Mouse (Mus musculus) midbrain, postnatal 0 days (tissue): ENCODE measurements around the gene Phip. TPM values are rescaled to one million over a fixed set of nuclear protein-coding genes. Genes with fewer than 3 reads are reported as not detected.

Experiments used
- ATAC-seq: fragments of 200-750 bp; cut with Nextera tagmentation; 2 replicates; pipeline ENCODE4 v1.8.0; 2017; ENCODE audit warnings: moderate number of reproducible peaks, mild to moderate bottlenecking, moderate TSS enrichment, moderate library complexity; ENCODE audit not compliant: low FRiP score
- DNase-seq: peaks from one replicate; pipeline ENCODE4 v3.0.0-alpha.2; 2015; ENCODE audit warnings: low spot score
- H3K27ac ChIP-seq: fragments of 300-500 bp; sonication (generic); 2 replicates; pipeline ENCODE4 v1.5.1; 2014; ENCODE audit warnings: low read depth, mild to moderate bottlenecking, low read length, mixed read lengths
- H3K27me3 ChIP-seq: fragments of 300-500 bp; sonication (generic); 2 replicates; pipeline ENCODE4 v1.6.1; 2014; ENCODE audit warnings: low read length, control low read depth, mixed read lengths; ENCODE audit not compliant: insufficient read depth
- H3K36me3 ChIP-seq: fragments of 300-500 bp; sonication (generic); 2 replicates; pipeline ENCODE4 v1.6.1; 2014; ENCODE audit warnings: low read length, control low read depth, mixed read lengths; ENCODE audit not compliant: insufficient read depth
- H3K4me1 ChIP-seq: fragments of 300-500 bp; sonication (generic); 2 replicates; pipeline ENCODE4 v1.6.1; 2014; ENCODE audit warnings: mild to moderate bottlenecking, control low read depth, antibody characterized with exemption, low read length, mixed read lengths; ENCODE audit not compliant: insufficient read depth
- H3K4me2 ChIP-seq: fragments of 300-500 bp; sonication (generic); 2 replicates; pipeline ENCODE4 v1.6.1; 2014; ENCODE audit warnings: low read depth, mild to moderate bottlenecking, low read length, mixed read lengths; ENCODE audit not compliant: poor library complexity, severe bottlenecking
- H3K4me3 ChIP-seq: fragments of 300-500 bp; sonication (generic); 2 replicates; pipeline ENCODE4 v1.5.1; 2014; ENCODE audit warnings: low read depth, mild to moderate bottlenecking, low read length, moderate library complexity
- H3K9ac ChIP-seq: fragments of 300-500 bp; sonication (generic); replicated peaks from 2 replicates; pipeline ENCODE4 v1.6.1; 2014; ENCODE audit warnings: mild to moderate bottlenecking, low read length, moderate library complexity, mixed read lengths; ENCODE audit not compliant: poor library complexity, severe bottlenecking
- H3K9me3 ChIP-seq: fragments of 300-500 bp; sonication (generic); 2 replicates; pipeline ENCODE4 v1.6.1; 2016; ENCODE audit warnings: low read length, control low read depth
- CTCF ChIP-seq: IDR thresholded peaks from 2 replicates; pipeline ENCODE4 v1.5.1; 2016; ENCODE audit warnings: antibody characterized with exemption, mild to moderate bottlenecking
- WGBS: fragments of 180-500 bp; shearing (Covaris S2); extraction: QIAGEN DNeasy Blood & Tissue Kit; methylation state at CpG from one replicate; pipeline ENCODE4 v1.1.7; 2014; 5-methylcytosine and 5-hydroxymethylcytosine counted together
- polyA plus RNA-seq: library from polyadenylated mRNA; unstranded; fragments of >200 nt; fragmentation: Nextera tagmentation; extraction: Ambion mirVana; gene quantifications from 2 replicates; pipeline ENCODE4 v1.2.1, GENCODE M21; 2015
- total RNA-seq: library from RNA; depleted of rRNA; stranded (reverse); fragments of >200 nt; gene quantifications from 2 replicates; pipeline ENCODE4 v1.2.3, GENCODE M21; 2014

Phip gene
- total and polyA plus RNA-seq, 2 experiments from 2014 or later = 50.6 to 52.1 TPM

GRCm38 (mm10) chr9:82967076-82967621 is 8.2 kb downstream of the Phip start:
- H3K4me2 ChIP-seq = no peak overlapping the region
- 67% methylated on average over 8 of the region's 8 CpGs for WGBS
- no peak for TF ChIP-seq CTCF

GRCm38 (mm10) chr9:82963981-82964380 is 11.3 kb downstream of the Phip start:
- Histone ChIP-seq H3K4me1 (no peaks in the 10 kb centered on the region), H3K27me3 (no peaks in the 10 kb centered on the region), H3K9ac (no peak overlapping the region), H3K4me3 (no peak overlapping the region), H3K36me3 (peaks cover 4% of the 10 kb centered on the region; the same call in 1 of the 2 replicates), H3K4me2 (no peak overlapping the region), H3K27ac (no peak overlapping the region), H3K9me3 (no peaks in the 10 kb centered on the region)
- 83% methylated on average over 4 of the region's 4 CpGs for WGBS
- no peak for ATAC-seq
- no peak for DNase-seq
- no peak for TF ChIP-seq CTCF

More at GRCm38 (mm10) chr9:82967076-82967621, 8.2 kb downstream of the Phip start:
- H3K4me3 ChIP-seq = no peak overlapping the region
- no peaks in the 10 kb centered on the region for H3K4me1 ChIP-seq
- H3K9me3 ChIP-seq = no peaks in the 10 kb centered on the region
- ATAC-seq (no peak), DNase-seq (no peak)
- H3K27me3 ChIP-seq = no peaks in the 10 kb centered on the region
- H3K9ac ChIP-seq = no peak overlapping the region
- no peak overlapping the region for H3K27ac ChIP-seq
- H3K36me3 ChIP-seq = no peaks in the 10 kb centered on the region; the same call in 1 of the 2 replicates

- no peak for ATAC-seq
- no peak overlapping the region for H3K4me2 ChIP-seq
- DNase-seq = no peak
- no peaks in the 10 kb centered on the region for H3K9me3 ChIP-seq
- H3K27me3 ChIP-seq = no peaks in the 10 kb centered on the region
- no peak overlapping the region for H3K9ac ChIP-seq
- WGBS = 87% methylated on average over 2 of the region's 2 CpGs
- H3K36me3 ChIP-seq = peaks cover 7% of the 10 kb centered on the region; the same call in 1 of the 2 replicates
- H3K27ac ChIP-seq = no peak overlapping the region
- no peaks in the 10 kb centered on the region for H3K4me1 ChIP-seq
- H3K4me3 ChIP-seq = no peak overlapping the region
- no peak for TF ChIP-seq CTCF
These were observed 14.0 kb downstream of the Phip start for GRCm38 (mm10) chr9:82961352-82961751.

- 76% methylated on average over 4 of the region's 4 CpGs for WGBS
- Histone ChIP-seq H3K9ac (no peak overlapping the region), H3K4me3 (no peak overlapping the region), H3K4me1 (no peaks in the 10 kb centered on the region), H3K27ac (no peak overlapping the region), H3K4me2 (no peak overlapping the region), H3K9me3 (no peaks in the 10 kb centered on the region), H3K27me3 (no peaks in the 10 kb centered on the region), H3K36me3 (peaks cover 15% of the 10 kb centered on the region)
- DNase-seq (peak; percentile 34), ATAC-seq (no peak)
- TF ChIP-seq CTCF = peak; percentile 66
These were observed 20.0 kb downstream of the Phip start for GRCm38 (mm10) chr9:82955267-82955666.

GRCm38 (mm10) chr9:82952330-82952729 is 23.0 kb downstream of the Phip start:
- peaks cover 7% of the 10 kb centered on the region for H3K36me3 ChIP-seq
- no peak overlapping the region for H3K4me2 ChIP-seq
- DNase-seq (no peak), ATAC-seq (no peak)
- H3K27me3 ChIP-seq = no peaks in the 10 kb centered on the region
- TF ChIP-seq CTCF = no peak
- H3K27ac ChIP-seq = no peak overlapping the region
- H3K4me3 ChIP-seq = no peak overlapping the region
- H3K4me1 ChIP-seq = no peaks in the 10 kb centered on the region
- H3K9me3 ChIP-seq = no peaks in the 10 kb centered on the region
- no peak overlapping the region for H3K9ac ChIP-seq

GRCm38 (mm10) chr9:82951435-82952004 is 23.8 kb downstream of the Phip start:
- H3K27ac ChIP-seq = no peak overlapping the region
- H3K9ac ChIP-seq = no peak overlapping the region
- no peaks in the 10 kb centered on the region for H3K27me3 ChIP-seq
- peaks cover 7% of the 10 kb centered on the region for H3K36me3 ChIP-seq
- no peak for ATAC-seq
- WGBS = 90% methylated on average over 2 of the region's 2 CpGs
- no peak overlapping the region for H3K4me2 ChIP-seq
- no peak for TF ChIP-seq CTCF
- H3K9me3 ChIP-seq = no peaks in the 10 kb centered on the region
- H3K4me3 ChIP-seq = no peak overlapping the region
- DNase-seq = no peak
- H3K4me1 ChIP-seq = no peaks in the 10 kb centered on the region
